Mouse (Mus musculus): Measurements from ENCODE around the gene Trim67.

- TF ChIP-seq POLR2A (IDR thresholded peaks at IDR 0.05; ENCODE audit: borderline replicate concordance, control insufficient read depth, low read depth, low read length) (no peak), CTCF (IDR thresholded peaks at IDR 0.05; ENCODE audit: control insufficient read depth, insufficient read depth, low read length) (no peak)
These were observed 52.7 kb downstream of the Trim67 start for GRCm38 (mm10) chr8:124845573-124845972.
